Mouse (Mus musculus): ENCODE measurements around the gene 6430571L13Rik. TPM values are rescaled to one million over a fixed set of nuclear protein-coding genes. Genes with fewer than 3 reads are reported as not detected.

The 6430571L13Rik gene
- polyA plus RNA-seq, 1 experiment from 2014 or later: 4.7 TPM

Other genes starting within 250 kb of the 6430571L13Rik start
- 13.4 and 14.4 TPM in 2 replicates for gene Dock3, start 108.7 kb upstream of the 6430571L13Rik start, polyA plus RNA-seq (2016; fragmentation: Nextera tagmentation; extraction: Ambion mirVana)
- gene Mapkapk3, start 50.7 kb upstream of the 6430571L13Rik start, polyA plus RNA-seq (2016; fragmentation: Nextera tagmentation; extraction: Ambion mirVana): 3.9 and 5.0 TPM in 2 replicates
- gene Cish, start 44.6 kb upstream of the 6430571L13Rik start, polyA plus RNA-seq (2016; fragmentation: Nextera tagmentation; extraction: Ambion mirVana): 6.8 and 8.0 TPM in 2 replicates
- 12.1 and 14.1 TPM in 2 replicates for gene Hemk1, start 2.3 kb upstream of the 6430571L13Rik start, polyA plus RNA-seq (2016; fragmentation: Nextera tagmentation; extraction: Ambion mirVana)
- gene Cacna2d2, start 59.0 kb downstream of the 6430571L13Rik start, polyA plus RNA-seq (2016; fragmentation: Nextera tagmentation; extraction: Ambion mirVana): 4.6 and 4.7 TPM in 2 replicates
- gene Tmem115, start 193.3 kb downstream of the 6430571L13Rik start, polyA plus RNA-seq (2016; fragmentation: Nextera tagmentation; extraction: Ambion mirVana): 48.1 and 50.4 TPM in 2 replicates
- 21.9 and 22.6 TPM in 2 replicates for gene Cyb561d2, start 201.6 kb downstream of the 6430571L13Rik start, polyA plus RNA-seq (2016; fragmentation: Nextera tagmentation; extraction: Ambion mirVana)
- gene Nprl2, start 201.6 kb downstream of the 6430571L13Rik start, polyA plus RNA-seq (2016; fragmentation: Nextera tagmentation; extraction: Ambion mirVana): 47.5 and 50.5 TPM in 2 replicates
- gene Zmynd10, start 206.7 kb downstream of the 6430571L13Rik start, polyA plus RNA-seq (2016; fragmentation: Nextera tagmentation; extraction: Ambion mirVana): 3.6 and 4.3 TPM in 2 replicates
- 37.3 and 39.9 TPM in 2 replicates for gene Rassf1, start 211.0 kb downstream of the 6430571L13Rik start, polyA plus RNA-seq (2016; fragmentation: Nextera tagmentation; extraction: Ambion mirVana)
- 84.8 and 87.0 TPM in 2 replicates for gene Tusc2, start 222.7 kb downstream of the 6430571L13Rik start, polyA plus RNA-seq (2016; fragmentation: Nextera tagmentation; extraction: Ambion mirVana)
- 105 and 109 TPM in 2 replicates for gene Hyal2, start 227.3 kb downstream of the 6430571L13Rik start, polyA plus RNA-seq (2016; fragmentation: Nextera tagmentation; extraction: Ambion mirVana)
- gene Hyal1, start 236.3 kb downstream of the 6430571L13Rik start, polyA plus RNA-seq (2016; fragmentation: Nextera tagmentation; extraction: Ambion mirVana): 8.1 and 9.6 TPM in 2 replicates
- 13.5 and 15.0 TPM in 2 replicates for gene Naa80, start 238.3 kb downstream of the 6430571L13Rik start, polyA plus RNA-seq (2016; fragmentation: Nextera tagmentation; extraction: Ambion mirVana)
- gene Hyal3, start 240.2 kb downstream of the 6430571L13Rik start, polyA plus RNA-seq (2016; fragmentation: Nextera tagmentation; extraction: Ambion mirVana): 1.2 and 1.4 TPM in 2 replicates
- 19.5 and 21.9 TPM in 2 replicates for gene Ifrd2, start 247.0 kb downstream of the 6430571L13Rik start, polyA plus RNA-seq (2016; fragmentation: Nextera tagmentation; extraction: Ambion mirVana)